Mouse (Mus musculus) CH12.LX (cell line): Measurements from ENCODE around the gene Kif13a.

Experiments used
- BHLHE40 ChIP-seq: IDR thresholded peaks from 2 replicates; pipeline ENCODE4 v1.6.1; 2011; ENCODE audit warnings: mild to moderate bottlenecking, low read depth, low read length, improper control_type of control experiment
- CTCF ChIP-seq, 2 experiments: IDR thresholded peaks in 1 of 2; conservative IDR thresholded peaks in 1 of 2; 2 replicates each; pipeline ENCODE4 v1.5.1; 2011 to 2012; ENCODE audit warnings: low read depth in 2 of 2, low read length in 2 of 2, improper control_type of control experiment in 1 of 2, inconsistent platforms in 1 of 2, mild to moderate bottlenecking in 1 of 2, moderate library complexity in 1 of 2
- EP300 ChIP-seq: IDR thresholded peaks from 2 replicates; pipeline ENCODE4 v1.6.1; 2011; ENCODE audit warnings: low read length, improper control_type of control experiment
- ETS1 ChIP-seq: conservative IDR thresholded peaks from 2 replicates; pipeline ENCODE4 v1.6.1; 2012; ENCODE audit warnings: low read depth, mild to moderate bottlenecking, inconsistent platforms, low read length, improper control_type of control experiment, moderate library complexity
- GABPA ChIP-seq: IDR thresholded peaks from 2 replicates; pipeline ENCODE4 v1.6.1; 2012; ENCODE audit warnings: low read depth, low read length, improper control_type of control experiment, inconsistent platforms; ENCODE audit not compliant: insufficient replicate concordance
- HCFC1 ChIP-seq: IDR thresholded peaks from 2 replicates; pipeline ENCODE4 v1.6.1; 2012; ENCODE audit warnings: low read depth, mild to moderate bottlenecking, inconsistent platforms, low read length, improper control_type of control experiment
- JUN ChIP-seq: IDR thresholded peaks from 2 replicates; pipeline ENCODE4 v1.6.1; 2011; ENCODE audit warnings: low read depth, mild to moderate bottlenecking, low read length, improper control_type of control experiment, moderate library complexity; ENCODE audit not compliant: insufficient read depth
- NELFE ChIP-seq: IDR thresholded peaks from 2 replicates; pipeline ENCODE4 v1.6.1; 2011; ENCODE audit warnings: low read depth, low read length, improper control_type of control experiment
- NRF1 ChIP-seq: IDR thresholded peaks from 2 replicates; pipeline ENCODE4 v1.6.1; 2014; ENCODE audit warnings: low read depth, mild to moderate bottlenecking, inconsistent platforms, low read length, improper control_type of control experiment, moderate library complexity
- POLR2A ChIP-seq: IDR thresholded peaks from 2 replicates; pipeline ENCODE4 v1.6.1; 2011; ENCODE audit warnings: low read depth, mild to moderate bottlenecking, improper control_type of control experiment, low read length
- TBP ChIP-seq: conservative IDR thresholded peaks from 2 replicates; pipeline ENCODE4 v1.6.1; 2011; ENCODE audit warnings: low read depth, low read length, improper control_type of control experiment
- USF1 ChIP-seq: IDR thresholded peaks from 2 replicates; pipeline ENCODE4 v1.6.1; 2014; ENCODE audit warnings: low read depth, mild to moderate bottlenecking, inconsistent platforms, low read length, improper control_type of control experiment
- ZC3H11A ChIP-seq: IDR thresholded peaks from 2 replicates; pipeline ENCODE4 v1.6.1; 2012; ENCODE audit warnings: low read depth, mild to moderate bottlenecking, inconsistent platforms, low read length, improper control_type of control experiment

DNA sequence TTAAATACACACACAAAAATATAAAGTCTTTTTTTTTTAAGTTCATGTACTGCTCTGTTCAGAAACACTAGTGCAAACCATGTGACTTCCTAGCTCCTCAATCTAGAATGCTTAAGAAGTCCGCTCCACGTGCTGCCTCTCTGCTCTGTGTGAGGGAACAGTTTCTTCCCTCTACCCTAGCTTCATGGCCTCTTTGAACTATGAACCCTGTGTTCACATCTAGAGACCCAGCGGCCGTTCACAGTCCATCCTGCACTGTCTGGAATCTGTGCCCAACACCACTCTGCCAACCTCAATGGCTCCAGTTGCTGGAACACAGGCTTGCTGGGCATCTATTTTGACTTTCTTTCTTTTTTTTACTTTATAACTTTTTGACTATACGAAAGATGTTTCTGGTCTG, 75.2 kb downstream of the Kif13a start:
- no peak for TF ChIP-seq CTCF (conservative IDR thresholded peaks at IDR 0.05 in 1 of 2, IDR thresholded peaks at IDR 0.05 in 1 of 2; ENCODE audit: low read depth in 2 of 2, low read length in 2 of 2)
- no peak for TF ChIP-seq BHLHE40
- TF ChIP-seq POLR2A = no peak
- TF ChIP-seq ETS1 = no peak
- no peak for TF ChIP-seq EP300
- no peak for TF ChIP-seq NRF1
- no peak for TF ChIP-seq JUN
- no peak for TF ChIP-seq GABPA
- TF ChIP-seq USF1 = no peak
- no peak for TF ChIP-seq NELFE
- no peak for TF ChIP-seq TBP
- TF ChIP-seq HCFC1 = no peak
- no peak for TF ChIP-seq ZC3H11A
